Mouse (Mus musculus) cerebellum, postnatal 25 days (tissue): ENCODE measurements at regions not wholly inside any gene's neighbourhood (a gene's known extent, or its start where the extent isn't known, plus 50 kb on each side); places are given as distances from the start of the nearest gene placed in this dataset.

ENCODE experiments used
- DNase-seq, 2 experiments: peaks; one replicate each; pipeline ENCODE4 v3.0.0; 2021; ENCODE audit warnings: mixed read lengths in 2 of 2

- DNase-seq, result no peak
Observed at GRCm38 (mm10) chr14:81456396-81456795, 1472.5 kb downstream of the Olfm4 start.

- no peak for DNase-seq
Observed at GRCm38 (mm10) chr14:81479261-81479660, 1495.4 kb downstream of the Olfm4 start.

GRCm38 (mm10) chr14:81483594-81483993 is 1499.7 kb downstream of the Olfm4 start:
- peak; percentile 76 to 87 for DNase-seq

GRCm38 (mm10) chr14:81508934-81509333 is 1525.1 kb downstream of the Olfm4 start:
- DNase-seq, result no peak
